Mouse (Mus musculus): Measurements from ENCODE around the gene Tnip3.

GRCm38 (mm10) chr6:65584870-65585332, 59.8 kb downstream of the Tnip3 start:
- no peak for TF ChIP-seq CTCF (conservative IDR thresholded peaks at IDR 0.05; ENCODE audit: low read length)
- no peak for TF ChIP-seq NANOG (IDR thresholded peaks at IDR 0.05; ENCODE audit: borderline replicate concordance, low read length)
